Mouse (Mus musculus) CH12.LX (cell line): ENCODE data around the gene Clptm1. TPM values are rescaled to one million over a fixed set of nuclear protein-coding genes. Genes with fewer than 3 reads are reported as not detected.

Experiments used
- DNase-seq: peaks from one replicate; pipeline ENCODE4 v3.0.0-alpha.2; 2013; ENCODE audit errors: extremely low read depth
- H3K27ac ChIP-seq: 2 replicates; pipeline ENCODE4 v1.5.1; 2012; ENCODE audit warnings: low read depth, mild to moderate bottlenecking, control low read depth, moderate library complexity; ENCODE audit not compliant: insufficient read depth
- H3K27me3 ChIP-seq: replicated peaks from 2 replicates; pipeline ENCODE3; 2012; ENCODE audit warnings: inconsistent platforms
- H3K36me3 ChIP-seq, 2 experiments: replicated peaks in 1 of 2; 2 replicates each; pipeline versions ENCODE3 to v1.6.1; 2012; ENCODE audit warnings: inconsistent platforms in 1 of 2, low read length in 1 of 2, mild to moderate bottlenecking in 1 of 2, mixed read lengths in 1 of 2, moderate library complexity in 1 of 2; ENCODE audit not compliant: control insufficient read depth in 1 of 2, insufficient read depth in 1 of 2
- H3K4me1 ChIP-seq, 2 experiments: 2 replicates each; pipeline ENCODE4 v1.6.1; 2012; ENCODE audit warnings: inconsistent platforms in 1 of 2, moderate library complexity in 1 of 2; ENCODE audit not compliant: insufficient read depth in 2 of 2, control insufficient read depth in 1 of 2
- H3K4me2 ChIP-seq: 2 replicates; pipeline ENCODE4 v1.6.1; 2012; ENCODE audit warnings: low read depth, mild to moderate bottlenecking, control low read depth; ENCODE audit not compliant: poor library complexity, insufficient read depth, severe bottlenecking
- H3K4me3 ChIP-seq, 3 experiments: fragments of 150-350 bp in 1 of 3; sonication (generic) in 1 of 3; replicated peaks in 1 of 3; 2 replicates each; pipeline versions ENCODE3 to v1.5.1; 2011 to 2012; ENCODE audit warnings: low read depth in 2 of 3, low read length in 2 of 3, mild to moderate bottlenecking in 2 of 3, moderate library complexity in 2 of 3, control low read depth in 1 of 3, improper control_type of control experiment in 1 of 3, inconsistent platforms in 1 of 3, mixed read lengths in 1 of 3; ENCODE audit not compliant: poor library complexity in 1 of 3
- H3K79me2 ChIP-seq: replicated peaks from 2 replicates; pipeline ENCODE4 v1.6.1; 2012; ENCODE audit warnings: mild to moderate bottlenecking, moderate library complexity; ENCODE audit not compliant: control insufficient read depth, poor library complexity, insufficient read depth, severe bottlenecking; ENCODE audit errors: extremely low read depth
- H3K9ac ChIP-seq: 2 replicates; pipeline ENCODE4 v1.6.1; 2012; ENCODE audit warnings: low read depth, mild to moderate bottlenecking, control low read depth, moderate library complexity; ENCODE audit not compliant: insufficient read depth
- H3K9me3 ChIP-seq: replicated peaks from 2 replicates; pipeline ENCODE3; 2012; ENCODE audit warnings: low read length, inconsistent platforms, mixed read lengths
- BHLHE40 ChIP-seq: IDR thresholded peaks from 2 replicates; pipeline ENCODE4 v1.6.1; 2011; ENCODE audit warnings: mild to moderate bottlenecking, low read depth, low read length, improper control_type of control experiment
- CHD1 ChIP-seq: IDR thresholded peaks from 2 replicates; pipeline ENCODE4 v1.6.1; 2012; ENCODE audit warnings: low read depth, low read length, improper control_type of control experiment, inconsistent platforms
- CHD2 ChIP-seq: IDR thresholded peaks from 2 replicates; pipeline ENCODE4 v1.6.1; 2011; ENCODE audit warnings: low read length, improper control_type of control experiment
- CTCF ChIP-seq, 2 experiments: IDR thresholded peaks in 1 of 2; conservative IDR thresholded peaks in 1 of 2; 2 replicates each; pipeline ENCODE4 v1.5.1; 2011 to 2012; ENCODE audit warnings: low read depth in 2 of 2, low read length in 2 of 2, improper control_type of control experiment in 1 of 2, inconsistent platforms in 1 of 2, mild to moderate bottlenecking in 1 of 2, moderate library complexity in 1 of 2
- ETS1 ChIP-seq: conservative IDR thresholded peaks from 2 replicates; pipeline ENCODE4 v1.6.1; 2012; ENCODE audit warnings: low read depth, mild to moderate bottlenecking, inconsistent platforms, low read length, improper control_type of control experiment, moderate library complexity
- IRF4 ChIP-seq: IDR thresholded peaks from 2 replicates; pipeline ENCODE4 v1.6.1; 2014; ENCODE audit warnings: low read depth, mild to moderate bottlenecking, inconsistent platforms, low read length, improper control_type of control experiment
- JUN ChIP-seq: IDR thresholded peaks from 2 replicates; pipeline ENCODE4 v1.6.1; 2011; ENCODE audit warnings: low read depth, mild to moderate bottlenecking, low read length, improper control_type of control experiment, moderate library complexity; ENCODE audit not compliant: insufficient read depth
- JUND ChIP-seq: conservative IDR thresholded peaks from 2 replicates; pipeline ENCODE4 v1.6.1; 2011; ENCODE audit warnings: low read depth, low read length, improper control_type of control experiment
- MEF2A ChIP-seq: IDR thresholded peaks from 2 replicates; pipeline ENCODE4 v1.6.1; 2014; ENCODE audit warnings: low read depth, mild to moderate bottlenecking, inconsistent platforms, low read length, improper control_type of control experiment, borderline replicate concordance
- MYC ChIP-seq: IDR thresholded peaks from 2 replicates; pipeline ENCODE4 v1.6.1; 2011; ENCODE audit warnings: low read depth, mild to moderate bottlenecking, improper control_type of control experiment, low read length
- NELFE ChIP-seq: IDR thresholded peaks from 2 replicates; pipeline ENCODE4 v1.6.1; 2011; ENCODE audit warnings: low read depth, low read length, improper control_type of control experiment
- POLR2AphosphoS2 ChIP-seq: IDR thresholded peaks from 2 replicates; pipeline ENCODE4 v1.6.1; 2011; ENCODE audit warnings: low read depth, low read length, improper control_type of control experiment
- RAD21 ChIP-seq: IDR thresholded peaks from 2 replicates; pipeline ENCODE4 v1.6.1; 2011; ENCODE audit warnings: low read depth, mild to moderate bottlenecking, low read length, improper control_type of control experiment, moderate library complexity
- RCOR1 ChIP-seq: conservative IDR thresholded peaks from 2 replicates; pipeline ENCODE4 v1.6.1; 2012; ENCODE audit warnings: low read depth, mild to moderate bottlenecking, inconsistent platforms, low read length, improper control_type of control experiment
- SIN3A ChIP-seq: IDR thresholded peaks from 2 replicates; pipeline ENCODE4 v1.6.1; 2012; ENCODE audit warnings: low read length, improper control_type of control experiment, inconsistent platforms
- SMC3 ChIP-seq: IDR thresholded peaks from 2 replicates; pipeline ENCODE4 v1.6.1; 2011; ENCODE audit warnings: low read depth, low read length, improper control_type of control experiment
- USF2 ChIP-seq: conservative IDR thresholded peaks from 2 replicates; pipeline ENCODE4 v1.6.1; 2011; ENCODE audit warnings: low read depth, low read length, improper control_type of control experiment
- ZKSCAN1 ChIP-seq: IDR thresholded peaks from 2 replicates; pipeline ENCODE4 v1.6.1; 2012; ENCODE audit warnings: low read depth, inconsistent platforms, low read length, improper control_type of control experiment, borderline replicate concordance
- ZNF384 ChIP-seq: IDR thresholded peaks from 2 replicates; pipeline ENCODE4 v1.6.1; 2012; ENCODE audit warnings: low read depth, low read length, improper control_type of control experiment, inconsistent platforms
- dilution Hi-C: fragments of 300-500 bp; cut with MboI; formaldehyde crosslinking; loops from 2 replicates; pipeline ENCODE4 v1.14.3; 2020; ENCODE audit warnings: low sequenced_read_pairs; ENCODE audit not compliant: extremely low pct_unique_long_range_greater_than_20kb, extremely low pct_ligation_motif_present
- in situ Hi-C: fragments of 300-500 bp; cut with MboI; formaldehyde crosslinking; loops from 3 replicates; pipeline ENCODE4 v1.14.3; 2019; ENCODE audit warnings: low sequenced_read_pairs, low pct_ligation_motif_present, low pct_unique_long_range_greater_than_20kb, mixed read lengths
- polyA plus RNA-seq: library from polyadenylated mRNA; unstranded; fragments of >175 nt; gene quantifications from 2 replicates; pipeline ENCODE4 v1.2.1, GENCODE M21; 2012; ENCODE audit warnings: low read depth; ENCODE audit not compliant: insufficient read length
- total RNA-seq, 2 experiments: library from RNA; depleted of rRNA; stranded (reverse); fragments of 300-350 nt in 1 of 2; fragments of >200 nt in 1 of 2; gene quantifications; 2 replicates each; pipeline ENCODE4 v1.2.3; 2012 to 2014

The Clptm1 gene
- total and polyA plus RNA-seq, 3 experiments = 33.8 to 70.9 (median 43.6) TPM

DNA sequence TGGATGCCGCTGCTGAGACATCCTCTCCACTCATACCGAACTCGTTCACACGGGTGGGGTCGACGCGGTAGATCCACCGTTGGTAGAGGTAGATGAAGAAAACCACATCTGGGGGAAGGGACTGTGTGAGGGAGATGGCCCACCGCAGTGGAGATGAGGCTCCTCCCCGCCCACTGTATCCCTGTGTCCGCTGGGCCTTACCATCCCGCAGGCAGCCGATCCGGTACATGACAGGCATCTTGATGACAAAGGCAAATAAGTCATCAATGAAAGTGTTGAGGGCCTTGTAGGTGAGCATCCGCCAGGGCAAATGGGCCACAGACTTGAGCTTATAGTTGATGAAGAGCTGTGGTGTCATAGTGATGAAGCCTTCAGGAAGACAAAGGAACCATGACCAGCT, 31.0 kb downstream of the Clptm1 start:
- Histone ChIP-seq H3K27ac (no peak overlapping the region), H3K9ac (no peak overlapping the region), H3K27me3 (no peaks in the 10 kb centered on the region), H3K4me3 (no peak overlapping the region), H3K36me3 (peaks cover 68 to 76% of the 10 kb centered on the region in 2 experiments), H3K4me2 (no peak overlapping the region), H3K79me2 (no peaks in the 10 kb centered on the region), H3K4me1 (peaks cover 16 to 46% of the 10 kb centered on the region in 2 experiments), H3K9me3 (no peaks in the 10 kb centered on the region)
- no peak for DNase-seq
- TF ChIP-seq SMC3 = no peak
- TF ChIP-seq IRF4 = no peak
- in situ Hi-C loops = no loop called here
- dilution Hi-C loops = no loop called here

DNA sequence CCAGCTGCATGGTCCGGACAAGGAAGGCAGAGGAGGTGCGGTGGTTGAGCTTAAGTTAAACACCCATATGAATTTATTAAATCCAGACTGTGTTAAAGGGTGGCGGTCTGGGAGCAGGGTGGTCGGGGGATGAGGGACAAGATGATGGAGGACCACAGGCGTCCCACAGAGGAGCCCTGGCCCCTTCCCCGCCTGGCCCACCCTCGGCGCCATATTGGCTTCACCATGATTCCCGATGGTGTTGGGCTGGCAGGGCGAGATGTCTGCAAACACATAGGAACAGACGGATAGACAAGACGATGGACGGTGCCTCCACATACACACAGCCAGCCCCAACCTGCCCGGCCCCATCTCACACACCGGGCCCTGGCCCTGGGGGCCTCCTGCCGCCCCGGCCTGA, 31.6 kb downstream of the Clptm1 start:
- no peaks in the 10 kb centered on the region for H3K27me3 ChIP-seq
- H3K4me2 ChIP-seq = no peak overlapping the region
- H3K9ac ChIP-seq = no peak overlapping the region
- no peaks in the 10 kb centered on the region for H3K9me3 ChIP-seq
- H3K4me1 ChIP-seq = peaks cover 16 to 46% of the 10 kb centered on the region in 2 experiments
- no peak overlapping the region for H3K27ac ChIP-seq
- dilution Hi-C loops = no loop called here
- DNase-seq = no peak
- no peak for TF ChIP-seq MEF2A
- TF ChIP-seq RCOR1 = no peak
- TF ChIP-seq CHD2 = no peak
- no peak for TF ChIP-seq SIN3A
- no peak for TF ChIP-seq CTCF (conservative IDR thresholded peaks at IDR 0.05 in 1 of 2, IDR thresholded peaks at IDR 0.05 in 1 of 2; ENCODE audit: low read depth in 2 of 2, low read length in 2 of 2)
- no peak for TF ChIP-seq ZNF384
- no peak for TF ChIP-seq USF2
- TF ChIP-seq CHD1 = no peak
- TF ChIP-seq ZKSCAN1 = no peak
- TF ChIP-seq JUND = no peak
- TF ChIP-seq IRF4 = no peak
- no peak for TF ChIP-seq JUN
- TF ChIP-seq ETS1 = no peak
- TF ChIP-seq POLR2AphosphoS2 = no peak
- no peak for TF ChIP-seq RAD21
- no peak for TF ChIP-seq MYC
- no peak for TF ChIP-seq BHLHE40
- TF ChIP-seq SMC3 = no peak
- TF ChIP-seq NELFE = no peak
- TF ChIP-seq, all 38 proteins: peak for 0
- in situ Hi-C loops = no loop called here
- H3K4me3 ChIP-seq = no peak overlapping the region
- H3K79me2 ChIP-seq = no peaks in the 10 kb centered on the region
- peaks cover 63 to 69% of the 10 kb centered on the region in 2 experiments for H3K36me3 ChIP-seq
